Mouse (Mus musculus): ENCODE data around the gene Hba-a2. TPM values are rescaled to one million over a fixed set of nuclear protein-coding genes. Genes with fewer than 3 reads are reported as not detected.

Hba-a2 gene
- total and polyA plus RNA-seq, 2 experiments from 2014 or later: 789 to 1,191 TPM

DNA sequence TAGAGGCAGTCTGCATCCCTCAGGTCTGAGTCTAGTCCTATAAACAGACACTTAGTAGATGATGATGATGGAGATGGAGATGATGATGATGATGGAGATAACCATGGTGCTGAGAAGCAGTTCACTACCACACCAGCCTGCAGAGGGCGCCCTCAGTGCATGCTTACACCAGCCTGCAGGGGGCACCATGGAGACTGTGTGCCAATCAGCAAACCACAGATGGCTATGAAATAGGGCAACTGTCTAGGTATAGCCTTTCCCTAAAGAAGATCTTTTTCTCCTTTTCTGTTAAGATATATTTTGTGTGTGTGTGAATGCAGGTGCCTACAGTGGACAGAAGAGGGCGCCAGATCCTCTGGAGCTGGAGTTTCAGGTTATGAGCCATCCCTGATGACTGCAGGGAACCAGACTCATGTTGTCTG, 46.5 kb downstream of the Hba-a2 start:
- Histone ChIP-seq H3K4me2 (ENCODE audit: low read depth) (no peak overlapping the region), H3K4me1 (ENCODE audit: insufficient read depth) (no peaks in the 10 kb centered on the region), H3K9me3 (ENCODE audit: low read length) (no peaks in the 10 kb centered on the region), H3K4me3 (ENCODE audit: low read depth, low read length) (no peak overlapping the region), H3K27me3 (ENCODE audit: insufficient read depth, low read length) (no peaks in the 10 kb centered on the region), H3K9ac (no peak overlapping the region), H3K27ac (ENCODE audit: low read depth, low read length) (no peak overlapping the region), H3K36me3 (ENCODE audit: insufficient read depth) (no peaks in the 10 kb centered on the region)
- peak; percentile 68 for DNase-seq
- 22% methylated on average over 2 of the region's 2 CpGs for WGBS
- no peak for ATAC-seq
- peak; percentile 78 for TF ChIP-seq CTCF (IDR thresholded peaks at IDR 0.05; ENCODE audit: low read depth)

DNA sequence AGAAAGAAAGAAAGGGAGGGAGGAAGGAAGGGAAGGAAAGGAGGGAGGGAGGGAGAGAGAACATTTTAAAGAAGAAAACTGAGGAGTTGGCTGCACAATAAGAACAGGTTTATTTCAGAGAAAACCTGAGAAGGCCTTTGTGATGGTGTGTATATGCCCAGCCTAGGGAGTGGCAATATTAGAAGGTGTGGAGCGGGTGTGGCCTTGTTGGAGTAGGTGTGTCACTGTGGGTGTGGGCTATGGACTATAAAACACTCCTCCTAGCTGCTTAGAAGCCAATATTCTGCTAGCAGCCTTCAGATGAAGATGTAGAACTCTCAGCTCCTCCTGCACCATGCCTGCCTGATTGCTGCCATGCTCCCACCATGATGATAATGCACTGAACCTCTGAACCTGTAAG, 47.1 kb downstream of the Hba-a2 start:
- DNase-seq (no peak), ATAC-seq (no peak)
- H3K9me3 ChIP-seq (ENCODE audit: low read length): no peaks in the 10 kb centered on the region
- no peaks in the 10 kb centered on the region for H3K36me3 ChIP-seq (ENCODE audit: insufficient read depth)
- no peak for TF ChIP-seq CTCF (IDR thresholded peaks at IDR 0.05; ENCODE audit: low read depth)
- no peaks in the 10 kb centered on the region for H3K27me3 ChIP-seq (ENCODE audit: insufficient read depth, low read length)
- H3K4me2 ChIP-seq (ENCODE audit: low read depth): no peak overlapping the region
- no peak overlapping the region for H3K4me3 ChIP-seq (ENCODE audit: low read depth, low read length)
- H3K27ac ChIP-seq (ENCODE audit: low read depth, low read length): no peak overlapping the region
- WGBS: 96% methylated on average over 1 of the region's 1 CpGs
- H3K4me1 ChIP-seq (ENCODE audit: insufficient read depth): peaks cover 1% of the 10 kb centered on the region
- H3K9ac ChIP-seq: no peak overlapping the region

DNA sequence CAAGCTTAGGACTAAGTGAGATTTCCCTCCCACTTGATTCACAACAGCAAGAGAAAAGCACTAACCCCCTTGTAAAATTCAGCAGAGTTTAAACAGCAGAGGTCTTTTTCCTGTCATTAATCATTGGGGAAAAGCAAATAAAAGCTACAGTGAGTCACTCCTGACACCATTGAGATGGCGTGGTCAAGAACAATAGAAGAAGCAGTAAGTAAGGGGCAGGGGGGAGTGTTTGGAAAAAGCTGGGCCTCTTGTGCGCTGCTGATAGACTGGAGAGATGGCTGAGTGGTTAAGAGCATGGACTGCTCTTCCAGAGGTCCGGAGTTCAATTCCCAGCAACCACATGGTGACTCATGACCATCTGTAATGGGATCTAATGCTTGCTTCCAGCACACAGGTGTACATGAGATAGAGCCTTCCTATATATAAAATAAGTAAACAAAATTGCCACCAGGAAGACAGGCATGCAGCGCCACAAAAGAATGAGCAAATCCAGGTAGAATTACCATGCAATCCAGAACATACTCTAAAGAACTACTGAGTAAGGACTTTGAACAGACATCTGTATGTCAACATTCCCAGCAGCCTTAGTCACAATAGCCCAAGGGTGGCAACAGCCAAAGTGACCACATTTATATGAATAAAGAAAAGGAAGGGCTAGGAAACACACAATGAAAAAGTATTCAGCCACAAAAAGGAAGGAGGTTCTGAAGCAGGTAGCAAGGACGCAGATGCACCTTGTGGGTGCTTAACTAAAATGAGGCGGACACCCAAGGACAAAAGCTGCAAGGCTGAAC, 49.4 kb downstream of the Hba-a2 start:
- H3K27me3 ChIP-seq (ENCODE audit: insufficient read depth, low read length): no peaks in the 10 kb centered on the region
- H3K4me1 ChIP-seq (ENCODE audit: insufficient read depth): peaks cover 17% of the 10 kb centered on the region
- no peak for ATAC-seq
- no peak for TF ChIP-seq CTCF (IDR thresholded peaks at IDR 0.05; ENCODE audit: low read depth)
- H3K27ac ChIP-seq (ENCODE audit: low read depth, low read length): no peak overlapping the region
- H3K36me3 ChIP-seq (ENCODE audit: insufficient read depth): no peaks in the 10 kb centered on the region
- no peak for DNase-seq
- no peak overlapping the region for H3K4me2 ChIP-seq (ENCODE audit: low read depth)
- WGBS: 83% methylated on average over 6 of the region's 6 CpGs
- no peak overlapping the region for H3K9ac ChIP-seq
- no peak overlapping the region for H3K4me3 ChIP-seq (ENCODE audit: low read depth, low read length)
- H3K9me3 ChIP-seq (ENCODE audit: low read length): no peaks in the 10 kb centered on the region

Other genes starting within 250 kb of the Hba-a2 start
- gene Il9r, start 96.2 kb upstream of the Hba-a2 start, total RNA-seq (2014; rRNA removed): not detected in 2 replicates
- not detected in 2 replicates for gene Il9r, start 96.2 kb upstream of the Hba-a2 start, polyA plus RNA-seq (2015; fragmentation: Nextera tagmentation; extraction: Ambion mirVana)
- gene Snrnp25, start 91.1 kb upstream of the Hba-a2 start, total RNA-seq (2014; rRNA removed): 15.2 and 34.0 TPM in 2 replicates
- gene Snrnp25, start 91.1 kb upstream of the Hba-a2 start, polyA plus RNA-seq (2015; fragmentation: Nextera tagmentation; extraction: Ambion mirVana): 50.4 and 58.0 TPM in 2 replicates
- gene Rhbdf1, start 74.2 kb upstream of the Hba-a2 start, total RNA-seq (2014; rRNA removed): 16.3 and 23.2 TPM in 2 replicates
- 14.7 and 17.9 TPM in 2 replicates for gene Rhbdf1, start 74.2 kb upstream of the Hba-a2 start, polyA plus RNA-seq (2015; fragmentation: Nextera tagmentation; extraction: Ambion mirVana)
- gene Mpg, start 70.0 kb upstream of the Hba-a2 start, total RNA-seq (2014; rRNA removed): 28.4 and 29.7 TPM in 2 replicates
- 26.4 and 31.0 TPM in 2 replicates for gene Mpg, start 70.0 kb upstream of the Hba-a2 start, polyA plus RNA-seq (2015; fragmentation: Nextera tagmentation; extraction: Ambion mirVana)
- gene Nprl3, start 28.8 kb upstream of the Hba-a2 start, total RNA-seq (2014; rRNA removed): 34.6 and 51.9 TPM in 2 replicates
- 32.0 and 38.1 TPM in 2 replicates for gene Nprl3, start 28.8 kb upstream of the Hba-a2 start, polyA plus RNA-seq (2015; fragmentation: Nextera tagmentation; extraction: Ambion mirVana)
- not detected in 2 replicates for gene Hba-x, start 20.1 kb upstream of the Hba-a2 start, total RNA-seq (2014; rRNA removed)
- gene Hba-x, start 20.1 kb upstream of the Hba-a2 start, polyA plus RNA-seq (2015; fragmentation: Nextera tagmentation; extraction: Ambion mirVana): not detected in 2 replicates
- 405 and 563 TPM in 2 replicates for gene Hba-a1, start 13.0 kb upstream of the Hba-a2 start, total RNA-seq (2014; rRNA removed)
- gene Hba-a1, start 13.0 kb upstream of the Hba-a2 start, polyA plus RNA-seq (2015; fragmentation: Nextera tagmentation; extraction: Ambion mirVana): 490 and 723 TPM in 2 replicates
- gene Hbq1b, start 9.5 kb upstream of the Hba-a2 start, total RNA-seq (2014; rRNA removed): 0.71 and 1.8 TPM in 2 replicates
- 3.5 and 5.5 TPM in 2 replicates for gene Hbq1b, start 9.5 kb upstream of the Hba-a2 start, polyA plus RNA-seq (2015; fragmentation: Nextera tagmentation; extraction: Ambion mirVana)
- 1.3 and 1.6 TPM in 2 replicates for gene Hbq1a, start 3.6 kb downstream of the Hba-a2 start, total RNA-seq (2014; rRNA removed)
- 2.3 and 2.6 TPM in 2 replicates for gene Hbq1a, start 3.6 kb downstream of the Hba-a2 start, polyA plus RNA-seq (2015; fragmentation: Nextera tagmentation; extraction: Ambion mirVana)
- gene Sh3pxd2b, start 51.3 kb downstream of the Hba-a2 start, total RNA-seq (2014; rRNA removed): 26.0 and 35.9 TPM in 2 replicates
- gene Sh3pxd2b, start 51.3 kb downstream of the Hba-a2 start, polyA plus RNA-seq (2015; fragmentation: Nextera tagmentation; extraction: Ambion mirVana): 5.7 and 7.4 TPM in 2 replicates
- 56.1 and 72.0 TPM in 2 replicates for gene Ubtd2, start 158.9 kb downstream of the Hba-a2 start, total RNA-seq (2014; rRNA removed)
- 36.0 and 41.6 TPM in 2 replicates for gene Ubtd2, start 158.9 kb downstream of the Hba-a2 start, polyA plus RNA-seq (2015; fragmentation: Nextera tagmentation; extraction: Ambion mirVana)
- gene Efcab9, start 235.6 kb downstream of the Hba-a2 start, total RNA-seq (2014; rRNA removed): not detected in 2 replicates
- 0.22 TPM in 1 of 2 replicates, not detected in the other for gene Efcab9, start 235.6 kb downstream of the Hba-a2 start, polyA plus RNA-seq (2015; fragmentation: Nextera tagmentation; extraction: Ambion mirVana)
- 2.0 and 2.3 TPM in 2 replicates for gene Stk10, start 236.8 kb downstream of the Hba-a2 start, total RNA-seq (2014; rRNA removed)
- gene Stk10, start 236.8 kb downstream of the Hba-a2 start, polyA plus RNA-seq (2015; fragmentation: Nextera tagmentation; extraction: Ambion mirVana): 0.90 and 0.97 TPM in 2 replicates

All from forebrain, postnatal 0 days (tissue).